Mouse (Mus musculus): ENCODE results near the gene Dnah12. TPM values are rescaled to one million over a fixed set of nuclear protein-coding genes. Genes with fewer than 3 reads are reported as not detected.
"Not testable (repeated sequence)": the region's sequence is repeated elsewhere in the genome, so short reads cannot be mapped to it uniquely, and the experiment has no call there.

Gene Dnah12
- polyA plus RNA-seq, 1 experiment: under 0.01 TPM

DNA sequence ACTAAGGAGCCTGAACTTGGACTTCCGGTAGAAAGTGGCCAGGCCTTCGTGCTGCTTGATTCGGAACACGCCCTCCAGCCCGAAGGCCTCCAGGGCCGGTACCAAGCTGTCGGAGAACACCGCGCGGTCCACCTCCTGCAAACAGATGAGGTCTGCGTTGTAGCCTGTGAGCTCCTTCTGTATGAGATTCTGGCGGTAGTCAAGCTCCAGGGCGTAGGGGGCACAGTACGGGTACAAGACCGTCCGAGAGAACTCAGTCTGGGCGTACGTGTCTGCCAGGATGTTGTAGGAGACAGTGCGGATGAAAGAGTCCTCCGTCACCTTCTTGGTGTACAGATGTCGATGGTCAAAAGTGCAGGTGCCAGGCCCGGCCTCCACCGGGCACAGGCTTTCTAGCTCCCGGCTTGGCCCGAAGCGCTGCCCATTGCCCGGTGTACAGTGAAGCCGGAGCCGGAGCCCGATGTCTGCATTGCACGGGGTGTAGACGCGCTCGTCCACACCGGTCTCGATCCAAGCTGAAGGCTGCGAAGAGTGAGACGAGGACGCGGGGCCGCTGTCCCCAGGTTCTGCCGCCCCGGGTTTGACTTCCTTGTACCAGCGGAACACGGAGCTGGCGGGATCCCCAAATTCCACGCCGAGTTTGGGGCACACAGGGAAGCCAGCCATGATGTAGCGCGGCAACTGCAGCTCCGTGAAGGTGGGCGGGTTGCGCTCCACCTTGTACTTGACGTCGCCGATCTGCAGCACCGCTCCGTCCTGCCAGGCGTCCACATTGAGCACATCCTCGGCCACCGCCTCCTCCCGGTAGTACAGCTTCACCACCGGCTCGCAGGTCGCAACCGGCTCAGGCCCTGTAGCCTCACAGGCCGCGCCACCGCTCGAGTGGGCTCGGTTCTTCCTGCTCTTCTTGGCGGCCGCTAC lies 24.4 kb upstream of the Dnah12 start:
- Histone ChIP-seq H3K79me3 (ENCODE audit: low read depth) (peaks cover 35% of the 10 kb centered on the region), H3K36me3 (ENCODE audit: control insufficient read depth, insufficient read depth) (peaks cover 28% of the 10 kb centered on the region), H3K4me3 (ENCODE audit: insufficient read depth, poor library complexity, severe bottlenecking) (peak overlapping the region; percentile 87), H3ac (ENCODE audit: control insufficient read depth, insufficient read length, low read depth) (peak overlapping the region; percentile 90), H3K79me2 (ENCODE audit: control insufficient read depth, insufficient read depth) (peaks cover 46% of the 10 kb centered on the region), H3K27me3 (ENCODE audit: control insufficient read depth, insufficient read depth, insufficient read length) (no peaks in the 10 kb centered on the region)
- no peak for TF ChIP-seq MYOD1 (IDR thresholded peaks at IDR 0.05; ENCODE audit: control insufficient read depth, insufficient read length, low read depth)
- no peak for TF ChIP-seq MAX (IDR thresholded peaks at IDR 0.05)
- TF ChIP-seq MYOG (IDR thresholded peaks at IDR 0.05; ENCODE audit: control insufficient read depth, extremely low read depth, insufficient read length): no peak
- no peak for TF ChIP-seq CTCF (IDR thresholded peaks at IDR 0.05; ENCODE audit: control insufficient read depth, insufficient read depth, insufficient read length)
- TF ChIP-seq CEBPB (IDR thresholded peaks at IDR 0.05; ENCODE audit: low read depth): no peak
- no peak for TF ChIP-seq FOSL1 (IDR thresholded peaks at IDR 0.05; ENCODE audit: insufficient read depth, low read length, poor library complexity, severe bottlenecking)
- TF ChIP-seq USF1 (IDR thresholded peaks at IDR 0.05; ENCODE audit: low read depth): no peak

DNA sequence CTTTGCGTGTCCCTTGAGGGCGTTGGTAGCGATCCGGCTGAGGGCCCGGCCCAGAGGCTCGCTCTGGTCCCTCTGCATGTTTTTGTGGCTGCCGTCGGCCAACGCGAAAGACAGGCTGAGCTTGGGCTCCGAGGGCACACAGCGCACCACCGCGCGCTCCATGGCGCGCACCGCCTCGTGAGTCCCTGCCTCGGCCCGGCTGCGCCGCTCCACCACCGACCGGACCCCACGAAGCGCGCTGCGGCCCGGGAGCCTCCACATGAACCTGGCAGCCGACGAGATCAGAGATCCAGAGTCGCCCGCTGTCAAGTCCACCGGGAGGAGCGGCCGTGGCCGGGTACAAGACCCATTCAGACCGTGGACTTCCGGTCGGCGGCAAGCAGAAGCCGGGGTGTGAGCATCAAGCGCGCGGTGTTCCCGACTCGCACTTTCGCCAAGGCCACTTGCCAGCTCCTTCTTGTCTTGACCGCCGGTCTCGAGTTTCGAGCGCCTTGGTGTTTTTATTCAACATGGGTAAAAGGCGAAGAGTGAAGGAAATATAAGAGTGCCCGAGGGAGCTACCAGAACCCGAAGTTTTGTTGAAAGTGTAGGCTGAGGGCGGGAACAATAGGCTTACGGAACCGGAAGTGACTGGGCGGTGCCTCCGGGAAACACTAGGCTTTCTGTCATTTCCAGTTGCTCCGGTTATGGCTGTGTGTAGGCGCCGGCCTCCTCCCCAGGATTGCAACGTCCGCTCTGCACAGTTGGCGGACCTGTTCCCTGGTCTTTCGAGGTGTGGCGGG lies 23.6 kb upstream of the Dnah12 start, which contains the start of gene Pde12:
TSS of gene Pde12 (minus strand) at position 592 of the 782 bp plus-strand sequence.
- Histone ChIP-seq H3K79me3 (ENCODE audit: low read depth) (peaks cover 35% of the 10 kb centered on the region), H3ac (ENCODE audit: control insufficient read depth, insufficient read length, low read depth) (peak within 1 kb of the TSS; percentile 90), H3K79me2 (ENCODE audit: control insufficient read depth, insufficient read depth) (peaks cover 46% of the 10 kb centered on the region), H3K36me3 (ENCODE audit: control insufficient read depth, insufficient read depth) (peaks cover 22% of the 10 kb centered on the region), H3K27me3 (ENCODE audit: control insufficient read depth, insufficient read depth, insufficient read length) (no peaks in the 10 kb centered on the region), H3K4me3 (ENCODE audit: insufficient read depth, poor library complexity, severe bottlenecking) (peak within 1 kb of the TSS; percentile 87)
- TF ChIP-seq MYOD1 (IDR thresholded peaks at IDR 0.05; ENCODE audit: control insufficient read depth, insufficient read length, low read depth) (no peak), USF1 (IDR thresholded peaks at IDR 0.05; ENCODE audit: low read depth) (no peak), MAX (IDR thresholded peaks at IDR 0.05) (no peak), MYOG (IDR thresholded peaks at IDR 0.05; ENCODE audit: control insufficient read depth, extremely low read depth, insufficient read length) (no peak), FOSL1 (IDR thresholded peaks at IDR 0.05; ENCODE audit: insufficient read depth, low read length, poor library complexity, severe bottlenecking) (no peak), CEBPB (IDR thresholded peaks at IDR 0.05; ENCODE audit: low read depth) (no peak), CTCF (IDR thresholded peaks at IDR 0.05; ENCODE audit: control insufficient read depth, insufficient read depth, insufficient read length) (no peak)

DNA sequence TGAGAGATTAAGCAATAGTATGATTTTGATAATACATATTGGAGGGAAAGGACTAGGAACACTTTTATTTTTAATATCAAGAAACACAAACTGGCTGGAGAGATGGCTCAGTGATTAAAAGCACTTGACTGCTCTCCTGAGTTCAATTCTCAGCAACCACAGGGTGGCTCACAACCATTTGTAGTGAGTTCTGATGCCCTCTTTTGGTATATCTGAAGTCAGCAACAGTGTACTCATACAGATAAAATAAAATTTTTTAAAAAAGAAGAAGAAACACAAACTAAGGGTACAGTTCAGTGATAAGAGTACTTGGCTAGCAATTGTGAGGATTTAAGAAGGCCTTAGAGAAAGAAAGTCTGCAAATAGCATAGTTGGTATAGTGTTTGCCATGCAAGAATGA lies 22.1 kb upstream of the Dnah12 start:
- Histone ChIP-seq H3K79me3 (ENCODE audit: low read depth) (peaks cover 26% of the 10 kb centered on the region), H3ac (ENCODE audit: control insufficient read depth, insufficient read length, low read depth) (no peak overlapping the region), H3K36me3 (ENCODE audit: control insufficient read depth, insufficient read depth) (peaks cover 7% of the 10 kb centered on the region), H3K27me3 (ENCODE audit: control insufficient read depth, insufficient read depth, insufficient read length) (no peaks in the 10 kb centered on the region), H3K79me2 (ENCODE audit: control insufficient read depth, insufficient read depth) (peaks cover 33% of the 10 kb centered on the region), H3K4me3 (ENCODE audit: insufficient read depth, poor library complexity, severe bottlenecking) (no peak overlapping the region)
- TF ChIP-seq MAX (IDR thresholded peaks at IDR 0.05): no peak
- no peak for TF ChIP-seq FOSL1 (IDR thresholded peaks at IDR 0.05; ENCODE audit: insufficient read depth, low read length, poor library complexity, severe bottlenecking)
- TF ChIP-seq MYOD1 (IDR thresholded peaks at IDR 0.05; ENCODE audit: control insufficient read depth, insufficient read length, low read depth): no peak
- no peak for TF ChIP-seq CTCF (IDR thresholded peaks at IDR 0.05; ENCODE audit: control insufficient read depth, insufficient read depth, insufficient read length)
- TF ChIP-seq MYOG (IDR thresholded peaks at IDR 0.05; ENCODE audit: control insufficient read depth, extremely low read depth, insufficient read length): no peak
- TF ChIP-seq CEBPB (IDR thresholded peaks at IDR 0.05; ENCODE audit: low read depth): no peak
- no peak for TF ChIP-seq USF1 (IDR thresholded peaks at IDR 0.05; ENCODE audit: low read depth)

DNA sequence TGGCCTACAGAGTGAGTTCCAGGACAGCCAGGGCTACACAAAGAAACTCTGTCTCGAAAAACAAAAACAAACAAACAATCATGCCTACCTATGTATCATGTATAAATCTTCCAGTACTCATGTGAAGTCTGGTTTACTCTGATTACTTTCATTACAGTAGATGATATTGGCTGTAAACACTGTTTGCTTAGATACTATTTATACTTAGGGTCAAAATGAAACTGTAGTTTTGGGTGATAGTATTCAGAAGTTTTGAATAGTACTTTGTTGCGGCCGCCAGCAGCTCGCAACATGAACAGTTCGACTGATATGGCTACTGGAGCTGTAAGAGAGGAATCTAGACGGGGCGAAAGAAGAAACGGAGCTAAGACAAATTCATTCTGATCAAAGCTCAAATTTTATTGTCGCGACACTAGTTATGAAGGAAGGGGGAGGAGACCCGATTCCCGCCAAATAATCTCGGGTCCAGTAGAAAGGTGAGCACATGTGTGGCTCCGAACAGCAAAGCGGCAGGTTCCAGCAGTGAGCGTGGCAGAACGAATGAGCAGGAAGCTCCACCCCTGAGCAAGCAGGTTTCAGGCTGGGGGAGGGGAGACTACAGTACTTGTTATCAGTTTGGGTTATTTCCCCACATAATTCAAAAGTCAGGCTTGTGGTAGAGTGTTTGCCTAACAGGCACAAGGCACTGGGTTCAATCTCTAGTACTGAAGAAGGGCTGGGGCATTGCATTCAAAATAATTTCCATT lies 21.0 kb upstream of the Dnah12 start:
- not testable (repeated sequence) for H3ac ChIP-seq (ENCODE audit: control insufficient read depth, insufficient read length, low read depth); H3K4me3 ChIP-seq (ENCODE audit: insufficient read depth, poor library complexity, severe bottlenecking); H3K27me3 ChIP-seq (ENCODE audit: control insufficient read depth, insufficient read depth, insufficient read length); H3K36me3 ChIP-seq (ENCODE audit: control insufficient read depth, insufficient read depth)
- peaks cover 15% of the 10 kb centered on the region for H3K79me3 ChIP-seq (ENCODE audit: low read depth)
- H3K79me2 ChIP-seq (ENCODE audit: control insufficient read depth, insufficient read depth): peaks cover 23% of the 10 kb centered on the region

DNA sequence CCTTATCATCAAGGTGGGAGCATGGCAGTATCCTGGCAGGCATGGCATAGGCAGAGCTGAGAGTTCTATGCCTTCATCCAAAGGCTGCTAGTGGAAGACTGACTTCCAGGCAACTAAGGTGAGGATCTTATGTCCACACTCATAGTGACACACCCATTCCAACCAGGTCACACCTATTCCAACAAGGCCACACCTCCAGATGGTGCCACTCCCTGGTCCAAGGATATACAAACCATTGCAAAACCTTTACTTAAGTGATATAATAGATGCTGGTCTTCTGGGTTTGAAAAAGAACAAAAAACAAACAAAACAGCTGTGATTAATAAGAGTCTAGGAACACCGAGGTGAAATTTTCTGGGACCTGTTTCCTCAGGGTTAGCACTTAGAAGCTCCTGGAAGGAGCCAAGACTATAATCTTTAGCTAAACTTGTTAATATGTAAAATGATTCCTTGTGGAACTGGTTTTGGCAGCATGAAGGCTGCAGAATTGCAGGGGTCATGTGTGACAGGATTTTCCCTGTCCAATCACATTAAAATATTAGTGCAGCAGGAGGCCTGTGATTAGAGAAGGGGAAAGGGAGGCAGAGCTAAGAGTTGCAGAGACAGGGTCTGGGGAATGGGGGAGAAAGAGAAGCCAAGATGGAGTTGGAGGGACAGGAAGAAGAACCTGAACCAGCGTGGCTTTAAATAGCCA lies 18.5 kb upstream of the Dnah12 start:
- H3K79me3 ChIP-seq (ENCODE audit: low read depth); H3ac ChIP-seq (ENCODE audit: control insufficient read depth, insufficient read length, low read depth); H3K4me3 ChIP-seq (ENCODE audit: insufficient read depth, poor library complexity, severe bottlenecking); H3K27me3 ChIP-seq (ENCODE audit: control insufficient read depth, insufficient read depth, insufficient read length); H3K79me2 ChIP-seq (ENCODE audit: control insufficient read depth, insufficient read depth); H3K36me3 ChIP-seq (ENCODE audit: control insufficient read depth, insufficient read depth): not testable (repeated sequence)

All from C2C12 (cell line).